Mouse (Mus musculus) mouse trophoblast stem cell (cell line): ENCODE results near the gene Ttyh2.
"Not testable (repeated sequence)": the region's sequence is repeated elsewhere in the genome, so short reads cannot be mapped to it uniquely, and the experiment has no call there.

ENCODE experiments used
- in situ Hi-C, 2 experiments: fragments of 300-500 bp; cut with MseI, MboI; formaldehyde crosslinking; loops; 2 replicates in 1 of 2; 3 replicates in 1 of 2; pipeline ENCODE4 v1.15.1; 2025

Gene Ttyh2

GRCm38 (mm10) chr11:114657737-114658136 is 17.5 kb upstream of the Ttyh2 start:
- in situ Hi-C loops = no loop called here

- in situ Hi-C loops = no loop called here
Observed at GRCm38 (mm10) chr11:114662161-114662560, 13.1 kb upstream of the Ttyh2 start.

GRCm38 (mm10) chr11:114662746-114663362 is 12.4 kb upstream of the Ttyh2 start:
- in situ Hi-C loops = no loop called here

DNA sequence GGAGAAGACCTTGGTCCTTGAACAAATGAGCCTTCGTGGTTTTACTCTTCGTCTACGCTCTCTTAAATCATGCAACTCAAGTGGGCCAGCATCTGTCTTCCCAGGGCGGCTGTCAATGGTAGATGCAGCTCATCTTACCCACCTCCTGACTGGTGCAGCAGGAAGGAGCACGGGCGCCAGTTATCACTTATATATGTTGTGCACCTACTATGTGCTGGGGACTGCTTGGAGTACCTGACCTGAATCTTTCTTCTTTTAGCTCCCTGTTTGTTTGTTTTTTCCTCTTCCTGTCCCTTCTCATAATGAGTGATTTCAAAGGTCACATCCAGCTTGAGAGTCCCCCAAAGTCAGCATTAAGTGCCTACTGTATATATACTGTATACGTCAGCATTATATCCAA is 11.1 kb upstream of the Ttyh2 start:
- in situ Hi-C loops = no loop called here

- in situ Hi-C loops = no loop called here
Observed at GRCm38 (mm10) chr11:114665463-114665862, 9.8 kb upstream of the Ttyh2 start.

DNA sequence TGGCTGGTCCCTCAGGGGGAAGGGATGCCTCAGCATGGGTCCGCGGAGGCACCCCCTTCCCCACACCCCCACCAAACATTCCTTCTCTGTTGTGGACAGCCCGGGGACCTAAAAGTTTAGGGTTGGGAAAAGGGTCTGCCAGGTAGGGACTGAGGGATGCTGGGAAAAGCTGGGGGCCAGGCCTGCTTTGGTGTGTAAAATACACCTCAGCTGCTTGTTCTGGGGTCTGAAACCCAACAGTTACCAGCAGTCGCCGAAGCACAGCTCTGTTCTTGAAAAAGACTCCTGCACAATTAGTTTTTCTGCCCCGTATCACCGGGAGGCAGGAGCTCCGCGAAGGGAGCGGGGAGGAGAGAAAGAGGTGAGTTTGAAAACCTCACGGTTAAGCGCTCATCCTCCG is 8.4 kb upstream of the Ttyh2 start:
- in situ Hi-C loops = no loop called here

DNA sequence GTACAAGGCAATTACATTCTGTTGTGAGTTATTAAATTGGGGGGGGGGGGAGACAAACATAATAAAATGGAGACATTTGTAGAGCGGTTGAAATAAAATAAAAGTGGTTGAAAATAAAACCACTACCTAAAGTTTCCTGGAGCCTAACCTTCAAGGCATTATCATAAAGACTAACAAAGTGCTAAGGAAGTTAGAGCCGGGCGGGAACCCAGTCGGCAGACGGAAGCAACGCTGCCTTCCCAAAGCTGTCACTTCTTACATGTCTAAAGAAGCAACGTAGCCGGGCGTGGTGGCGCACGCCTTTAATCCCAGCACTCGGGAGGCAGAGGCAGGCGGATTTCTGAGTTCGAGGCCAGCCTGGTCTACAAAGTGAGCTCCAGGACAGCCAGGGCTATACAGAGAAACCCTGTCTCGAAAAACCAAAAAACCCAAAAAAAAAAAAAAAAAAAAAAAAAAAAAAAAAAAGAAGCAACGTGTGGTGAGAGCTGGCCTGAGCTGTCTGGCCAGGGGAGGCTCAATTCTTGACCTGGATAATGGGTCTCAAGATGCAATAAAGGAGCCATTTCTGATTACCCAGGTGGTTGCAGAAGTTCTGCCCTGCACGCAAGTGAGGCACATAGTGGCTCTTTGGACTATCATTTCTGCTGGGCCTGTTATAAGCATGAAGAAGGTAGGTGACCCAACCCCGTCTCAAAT is 7.8 kb upstream of the Ttyh2 start:
- in situ Hi-C loops = no loop called here

GRCm38 (mm10) chr11:114667932-114668285 is 7.3 kb upstream of the Ttyh2 start:
- in situ Hi-C loops = not testable (repeated sequence)

GRCm38 (mm10) chr11:114668301-114668710 is 6.9 kb upstream of the Ttyh2 start, which contains the start of gene Rpl38:
Gene Rpl38 (plus strand): TSS chr11:114668524.
- in situ Hi-C loops = no loop called here

DNA sequence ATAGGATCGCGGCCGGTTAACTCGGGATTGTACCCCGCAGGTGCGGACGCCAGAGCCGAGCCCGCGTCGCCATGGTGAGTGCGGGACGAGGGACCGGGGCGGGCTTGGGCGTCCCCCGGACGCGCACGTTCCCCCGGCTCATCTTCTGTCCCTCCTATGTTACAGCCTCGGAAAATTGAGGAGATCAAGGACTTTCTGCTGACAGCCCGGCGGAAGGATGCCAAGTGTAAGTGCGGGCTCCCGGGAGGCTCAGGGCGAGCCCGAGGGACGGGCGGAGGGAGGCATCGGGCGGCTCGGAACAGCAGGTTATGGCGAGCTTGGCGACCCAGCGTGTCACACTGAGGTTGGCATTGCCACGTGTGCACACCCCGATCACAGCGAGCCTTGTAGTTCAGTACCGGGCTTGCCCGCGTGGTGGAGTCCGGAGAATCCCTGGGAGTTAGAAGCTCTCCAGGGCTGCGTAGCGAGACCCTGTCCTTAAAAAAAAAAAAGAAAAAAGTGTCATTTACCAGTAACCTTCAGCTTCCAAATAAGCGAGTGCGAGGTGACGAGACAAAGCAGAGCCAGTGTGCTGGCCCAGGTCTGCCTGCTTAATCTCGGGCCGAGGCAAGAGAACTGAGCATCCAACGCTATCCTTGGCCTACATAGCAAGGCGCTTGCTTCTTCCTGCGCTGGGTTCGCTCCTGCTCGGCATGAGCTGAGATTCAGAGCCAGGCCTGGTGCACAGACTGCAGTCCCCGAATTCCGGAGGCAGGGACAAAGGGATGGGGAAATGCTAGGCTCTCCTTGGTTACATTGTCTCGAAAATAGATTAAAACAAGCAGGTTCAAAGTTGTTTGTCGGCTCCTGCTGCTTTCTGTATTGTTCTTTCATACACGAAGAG is 6.2 kb upstream of the Ttyh2 start:
- in situ Hi-C loops = no loop called here

DNA sequence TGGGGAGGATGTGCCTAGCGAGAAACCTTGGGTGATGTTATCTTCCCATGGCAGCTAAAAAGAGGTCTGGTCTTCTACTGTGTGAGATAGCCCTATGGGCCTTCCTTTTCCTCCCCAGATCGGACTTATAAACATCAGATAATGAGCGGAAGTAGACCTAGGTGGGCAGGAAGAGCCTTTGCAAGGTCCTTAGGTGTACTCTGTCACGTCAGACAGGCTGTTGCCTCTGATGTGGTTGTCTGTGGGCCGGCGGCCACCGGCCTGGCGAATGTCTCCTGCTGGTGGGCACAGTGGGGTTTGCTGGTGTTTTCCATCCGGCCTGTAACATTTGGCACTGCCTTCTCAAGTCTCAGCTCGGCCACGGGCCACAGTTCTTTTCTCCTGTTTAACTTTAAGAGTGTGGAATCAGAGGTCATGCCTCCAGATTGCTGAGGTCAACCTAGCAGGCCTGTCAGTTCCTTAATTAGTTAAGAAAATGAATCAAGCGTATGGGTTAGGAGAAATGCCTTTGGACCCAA is 5.5 kb upstream of the Ttyh2 start:
- in situ Hi-C loops = no loop called here

DNA sequence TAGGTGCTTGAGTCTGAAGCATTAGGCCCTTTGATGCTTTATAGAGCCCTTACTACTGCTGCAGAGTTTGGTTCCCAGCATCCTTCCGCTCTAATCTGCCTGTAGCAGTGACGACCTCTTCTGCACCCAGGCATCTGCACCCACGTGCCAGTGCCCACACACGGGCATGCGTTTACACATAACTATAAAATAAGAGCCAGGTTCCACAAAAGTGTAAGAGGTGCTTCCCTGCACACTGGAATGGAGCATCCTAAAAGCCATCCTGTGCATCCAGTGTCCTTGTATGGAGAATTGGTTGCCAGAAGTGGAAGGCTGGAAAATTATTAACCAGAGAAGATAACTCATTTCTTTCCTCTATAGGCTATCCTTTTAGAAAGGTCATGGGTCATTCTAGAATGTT is 4.1 kb upstream of the Ttyh2 start:
- in situ Hi-C loops = no loop called here

DNA sequence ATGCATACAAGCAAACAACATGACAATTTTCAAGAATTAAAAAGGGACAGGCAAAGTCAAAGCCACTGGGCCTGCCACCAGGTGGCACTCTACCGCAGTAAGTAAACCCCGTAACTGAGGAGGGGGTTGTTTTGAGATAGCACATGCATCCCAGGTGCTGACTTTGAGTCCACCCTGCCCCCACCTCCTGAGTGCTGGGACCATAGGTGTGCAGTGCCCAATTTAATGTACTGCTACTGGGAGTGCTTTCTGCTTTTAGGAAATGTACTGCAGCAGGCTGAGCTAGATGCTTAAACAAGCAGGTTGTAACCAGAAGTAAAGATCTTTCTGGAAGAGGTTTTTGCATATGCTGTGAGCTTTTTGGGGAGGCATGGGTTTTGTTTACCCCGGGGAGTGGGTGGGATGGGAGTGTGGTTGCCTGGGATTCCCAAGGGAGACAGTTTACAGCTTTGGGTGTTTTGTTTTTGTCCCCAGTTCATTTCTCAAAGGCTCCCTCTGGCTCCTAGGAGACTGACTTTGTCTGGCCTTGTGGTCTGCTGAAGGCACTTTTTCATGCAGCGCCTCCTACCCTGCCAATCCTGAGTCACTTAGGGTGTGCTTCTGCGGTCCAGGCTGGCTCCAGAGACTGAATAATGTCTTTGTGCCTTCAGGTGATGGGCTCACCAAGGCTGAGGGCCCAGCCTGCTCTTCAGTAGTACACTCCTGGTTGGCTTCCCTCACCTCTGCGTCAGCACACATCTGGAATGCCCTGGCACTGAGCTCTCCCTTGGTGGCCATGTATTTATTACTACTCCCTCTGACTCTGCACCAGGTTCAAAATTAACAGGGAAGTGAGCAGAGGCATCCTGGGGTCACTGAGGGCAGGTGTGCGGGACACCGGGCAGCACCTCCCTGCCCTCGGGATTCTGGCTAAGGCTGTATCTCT is 2.2 kb upstream of the Ttyh2 start:
- in situ Hi-C loops = no loop called here

DNA sequence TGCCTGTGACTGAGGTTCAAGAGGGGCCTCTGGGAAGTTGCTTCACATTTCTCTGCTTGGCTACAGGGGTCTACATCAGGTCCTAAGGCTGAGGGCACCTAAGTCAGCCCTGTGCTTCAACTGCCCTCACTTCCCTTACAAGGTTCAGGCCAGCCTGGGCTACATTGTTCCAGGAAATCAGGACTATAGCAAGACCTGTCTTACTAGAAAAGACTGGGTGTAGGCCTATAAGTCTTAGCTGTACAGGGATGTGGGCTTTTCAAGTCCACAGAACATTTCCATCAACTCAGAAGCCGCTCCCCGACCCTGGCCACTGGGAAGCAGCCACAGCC is 1.5 kb upstream of the Ttyh2 start:
- in situ Hi-C loops = no loop called here

GRCm38 (mm10) chr11:114674180-114674579 is 1.1 kb upstream of the Ttyh2 start:
- in situ Hi-C loops = no loop called here

- in situ Hi-C loops = not testable (repeated sequence)
Observed at GRCm38 (mm10) chr11:114674796-114675195, 435 bp upstream of the Ttyh2 start.

- in situ Hi-C loops = no loop called here
Observed at GRCm38 (mm10) chr11:114675826-114676401, 683 bp downstream of the Ttyh2 start.

- in situ Hi-C loops = no loop called here
Observed at GRCm38 (mm10) chr11:114676431-114676830, 1.2 kb downstream of the Ttyh2 start.

GRCm38 (mm10) chr11:114676896-114677530 is 1.8 kb downstream of the Ttyh2 start:
- in situ Hi-C loops = no loop called here

DNA sequence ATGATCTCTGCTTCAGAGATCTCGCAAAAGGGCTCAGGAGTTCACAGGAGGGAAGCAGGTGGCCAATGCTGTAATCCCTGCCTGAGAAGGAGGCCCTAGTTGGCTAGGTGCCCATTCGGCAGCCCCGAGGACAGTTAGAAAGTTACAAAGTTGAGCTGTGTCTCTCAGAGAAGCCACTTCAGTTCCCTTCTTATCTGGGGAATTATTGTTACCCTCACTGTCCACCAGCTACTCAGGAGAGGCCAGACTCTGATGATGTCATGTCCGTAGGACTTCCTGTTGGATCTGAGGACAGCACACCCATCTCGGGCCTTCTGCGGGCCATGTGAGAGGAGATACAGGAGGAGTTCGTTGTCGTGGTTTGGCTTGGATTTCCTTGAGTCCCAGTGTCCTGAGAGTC is 4.4 kb downstream of the Ttyh2 start:
- in situ Hi-C loops = no loop called here

DNA sequence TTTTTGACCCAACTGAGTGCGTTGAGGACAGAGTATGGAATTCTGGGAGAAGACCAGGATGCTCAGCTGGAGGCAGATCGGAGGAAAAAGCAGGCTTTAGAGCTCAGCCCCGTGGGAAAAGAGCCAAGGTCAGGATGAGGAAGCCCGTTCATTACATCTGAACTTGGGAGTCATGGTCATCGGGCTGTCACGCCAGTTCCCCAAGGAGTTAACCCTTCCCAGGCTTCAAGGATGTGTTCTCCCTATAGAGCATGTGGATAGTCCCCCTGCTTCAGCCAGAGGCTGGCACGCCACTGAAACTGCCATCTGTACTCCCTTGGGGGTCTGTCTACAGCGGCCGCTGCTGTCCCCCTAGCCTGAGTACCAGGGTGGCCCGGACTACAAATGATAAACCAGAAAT is 5.1 kb downstream of the Ttyh2 start:
- in situ Hi-C loops = no loop called here
